Mouse (Mus musculus) left cerebral cortex, postnatal 4 days (tissue): ENCODE data around the gene Smoc2. TPM values are rescaled to one million over a fixed set of nuclear protein-coding genes. Genes with fewer than 3 reads are reported as not detected.

Source experiments
- DNase-seq: peaks from one replicate; pipeline ENCODE4 v3.0.0-alpha.2; 2022
- intact Hi-C: fragments of 180-260 bp; cut with DNase I; formaldehyde crosslinking; loops from one replicate; pipeline ENCODE4 v1.15.1; 2025
- total RNA-seq, 2 experiments: library from RNA; stranded (reverse); gene quantifications; 2 replicates each; pipeline ENCODE4 v1.2.3; 2021

Smoc2 gene
- total RNA-seq, 2 experiments from 2014 or later: 3.6 to 4.1 TPM

DNA sequence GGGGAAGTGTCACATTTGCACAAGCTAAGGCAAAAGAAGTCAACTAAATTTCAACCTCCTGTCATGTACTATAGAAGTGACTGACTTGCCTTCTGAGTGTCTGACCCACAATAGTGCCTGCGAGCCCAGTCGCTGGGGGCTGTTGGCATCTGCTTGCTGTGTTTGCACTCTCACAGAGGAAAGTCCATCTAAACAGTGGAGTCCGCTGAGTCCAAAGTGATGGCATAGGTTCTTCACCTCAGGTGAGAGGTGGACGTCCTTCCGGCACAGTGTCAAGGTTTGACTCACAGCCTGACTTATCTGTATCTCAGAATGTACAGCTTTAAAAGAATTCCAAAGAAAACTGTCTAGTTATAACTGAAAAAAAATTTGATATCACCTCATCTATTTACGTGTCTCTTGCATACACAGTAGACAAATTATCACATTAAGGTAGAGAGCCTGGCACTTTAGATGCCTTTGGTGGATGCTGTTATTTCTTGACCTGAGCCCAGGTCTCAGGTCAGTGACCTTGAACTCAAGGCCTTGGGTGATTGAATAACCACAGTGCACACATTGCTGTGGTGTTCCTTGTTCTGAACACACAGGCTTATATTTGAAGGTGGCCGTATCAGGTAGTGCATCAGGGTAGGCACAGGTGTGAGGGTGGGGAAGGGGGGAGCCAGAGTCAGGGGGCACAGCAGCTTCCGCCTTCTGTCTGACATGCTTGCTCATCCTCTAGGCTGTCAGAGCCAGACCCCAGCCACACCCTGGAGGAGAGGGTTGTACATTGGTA lies 119.5 kb downstream of the Smoc2 start:
- intact Hi-C loops: no loop called here
- no peak for DNase-seq

DNA sequence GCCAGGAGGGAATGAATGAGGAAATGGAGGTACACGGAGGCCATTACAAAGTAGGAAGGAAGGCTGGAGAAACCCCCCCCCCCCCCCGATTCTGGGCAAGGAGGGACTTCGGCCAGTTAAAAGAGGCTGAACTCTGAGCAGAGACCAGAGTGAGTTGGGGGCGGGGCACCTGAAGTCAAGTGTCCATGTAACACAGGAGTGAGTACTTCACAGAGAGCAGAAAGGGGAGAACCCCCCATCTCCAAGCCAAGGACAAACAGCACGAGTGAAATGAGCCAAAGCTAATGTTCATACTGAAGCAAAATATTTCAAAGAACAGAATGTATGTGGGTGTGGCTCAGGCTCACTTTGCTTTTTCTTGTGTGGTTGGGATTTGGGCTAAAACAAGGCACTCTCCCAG lies 121.7 kb downstream of the Smoc2 start:
- intact Hi-C loops: no loop called here
- no peak for DNase-seq

DNA sequence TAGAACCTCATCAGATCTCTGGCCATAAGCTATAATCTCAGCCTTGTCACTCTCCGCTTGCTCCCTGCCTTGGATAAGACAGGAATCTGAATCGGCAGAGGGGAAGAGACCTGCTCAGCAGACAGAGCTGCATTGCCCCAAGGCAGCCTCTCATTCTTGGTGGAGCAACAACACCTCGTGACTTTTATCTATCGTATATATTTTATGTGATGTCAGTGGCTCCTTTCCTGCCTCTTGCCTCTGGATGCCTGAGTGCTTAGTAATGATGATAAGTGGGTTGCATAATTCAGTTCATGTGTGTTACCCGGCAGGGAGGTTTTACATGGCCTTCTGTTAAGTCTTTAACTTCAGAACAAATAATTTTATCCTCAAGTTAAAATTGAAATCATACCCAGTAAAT lies 128.6 kb downstream of the Smoc2 start:
- intact Hi-C loops: no loop called here

DNA sequence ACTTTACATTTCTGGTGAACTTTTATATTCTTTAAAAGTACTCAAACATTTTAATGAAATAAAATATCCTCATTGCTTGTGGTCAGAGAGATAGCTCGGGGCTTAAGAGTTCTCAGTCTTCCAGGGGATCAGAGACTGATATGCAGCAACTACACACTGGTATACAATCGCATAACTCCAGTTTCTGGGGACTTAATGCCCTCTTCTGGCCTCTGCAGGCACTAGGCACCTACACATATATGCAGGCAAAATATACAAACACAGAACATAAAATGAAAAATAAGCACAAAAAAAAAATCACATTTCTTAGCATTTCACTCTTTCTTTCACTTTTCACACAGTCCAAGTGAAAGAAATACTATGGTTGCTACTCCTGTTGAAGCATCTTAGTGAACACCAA lies 133.2 kb downstream of the Smoc2 start:
- DNase-seq: no peak
- intact Hi-C loops: no loop called here

More for the DNA sequence above, 128.6 kb downstream of the Smoc2 start:
- DNase-seq: no peak

DNA sequence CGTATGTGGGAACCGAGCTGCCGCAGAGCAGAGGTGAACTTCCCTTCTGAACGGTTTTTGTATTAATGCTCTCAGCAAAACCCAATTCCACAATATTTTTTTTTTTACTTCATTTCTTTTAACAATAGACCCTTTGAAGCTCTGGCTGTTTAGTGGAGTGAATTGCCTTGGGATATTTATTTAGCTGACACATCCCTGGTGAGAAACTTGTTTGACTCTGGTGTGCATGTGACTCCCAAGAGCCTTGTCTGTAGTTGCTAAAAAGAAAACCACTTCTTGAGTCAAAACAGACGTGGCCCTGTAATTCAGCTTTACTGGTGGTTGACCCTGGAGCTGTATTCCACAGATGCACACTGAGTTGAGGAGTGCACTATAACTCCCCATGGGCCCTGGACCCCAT lies 135.2 kb downstream of the Smoc2 start:
- no peak for DNase-seq
- intact Hi-C loops: no loop called here

DNA sequence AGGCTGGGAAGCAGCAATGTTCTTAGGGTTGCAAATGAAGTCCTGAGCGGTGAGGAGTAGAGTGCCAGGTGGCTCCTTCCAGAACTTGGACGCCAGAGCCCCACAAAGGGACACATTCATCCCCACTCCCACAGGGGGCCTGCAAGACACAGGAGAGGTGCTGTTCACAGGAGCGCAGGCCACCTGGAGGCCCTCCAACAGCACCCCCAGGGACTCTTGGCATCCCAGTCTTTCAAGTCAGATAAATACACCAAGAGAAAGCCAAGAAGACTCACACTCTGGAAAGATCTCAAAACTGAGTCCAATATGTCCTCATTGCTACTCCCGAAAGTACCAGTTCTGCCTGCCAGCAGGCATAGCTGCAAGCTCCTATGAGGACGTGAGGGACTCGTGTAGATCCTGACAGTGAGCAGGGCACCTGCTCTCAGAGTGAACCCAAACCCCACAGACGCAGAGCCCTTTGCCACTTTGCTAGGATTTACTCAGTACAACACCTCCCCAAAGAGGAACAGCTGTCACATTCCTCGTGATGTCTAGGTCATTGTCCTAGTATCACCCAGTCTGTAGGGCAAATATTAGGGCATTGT lies 141.2 kb downstream of the Smoc2 start:
- intact Hi-C loops: no loop called here
- DNase-seq: peak; percentile 38

DNA sequence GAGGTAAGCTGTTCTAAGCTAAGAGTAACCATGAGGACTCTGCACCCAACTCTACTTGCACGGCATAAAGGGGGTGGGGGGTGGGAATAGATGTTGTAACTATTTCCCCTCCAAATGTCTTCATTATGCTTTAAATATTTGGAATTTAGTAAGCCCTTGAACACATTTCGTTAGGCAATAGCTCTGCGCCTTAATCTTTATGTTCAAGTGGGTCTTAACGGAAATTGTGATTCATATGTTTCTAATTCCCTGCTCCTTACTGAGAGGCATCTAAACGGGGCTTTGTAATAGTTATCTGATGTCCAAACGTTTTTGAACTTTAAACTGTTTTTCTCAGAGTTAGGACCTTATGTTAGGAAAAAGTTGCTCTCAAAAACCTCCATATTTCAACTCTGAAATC lies 147.2 kb downstream of the Smoc2 start:
- DNase-seq: no peak
- intact Hi-C loops: no loop called here

DNA sequence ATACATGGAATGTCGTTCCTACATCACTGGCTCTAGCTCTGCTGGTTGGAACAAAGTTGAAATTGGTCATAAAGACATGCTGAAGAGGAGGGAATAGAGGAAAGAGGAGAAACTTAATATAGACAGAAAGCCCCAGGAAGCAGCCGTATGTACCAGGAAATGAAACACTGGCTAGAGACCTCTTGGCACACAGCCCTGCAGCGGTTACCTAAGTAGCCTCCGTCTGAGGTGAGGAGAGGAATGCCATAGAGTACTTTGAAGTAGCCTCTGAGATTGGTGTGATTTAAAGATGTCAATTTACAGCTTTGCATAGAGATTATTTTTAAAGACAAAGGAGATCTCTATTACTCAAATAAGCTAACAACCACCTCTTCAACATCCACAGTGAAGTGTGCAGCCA lies 155.4 kb downstream of the Smoc2 start:
- intact Hi-C loops: no loop called here
- DNase-seq: no peak

DNA sequence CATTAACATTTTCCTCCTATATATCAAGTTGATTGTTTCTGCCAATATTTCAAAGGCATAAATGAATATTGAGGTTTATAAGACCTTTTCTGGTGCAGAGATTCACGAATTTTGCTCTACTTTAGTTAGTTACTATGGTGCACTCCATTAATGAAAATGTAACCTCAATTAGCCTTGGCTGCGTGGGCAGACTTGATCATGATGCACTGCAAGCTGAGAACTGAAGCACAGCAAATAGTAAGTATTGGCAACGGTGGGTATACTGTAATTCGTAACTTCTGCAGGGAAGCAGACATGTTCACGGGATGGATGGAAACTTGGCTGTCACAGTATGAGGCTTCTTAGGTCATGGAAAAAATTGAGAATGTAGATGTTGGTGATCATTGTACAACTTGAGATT lies 166.3 kb downstream of the Smoc2 start:
- intact Hi-C loops: no loop called here
- no peak for DNase-seq

DNA sequence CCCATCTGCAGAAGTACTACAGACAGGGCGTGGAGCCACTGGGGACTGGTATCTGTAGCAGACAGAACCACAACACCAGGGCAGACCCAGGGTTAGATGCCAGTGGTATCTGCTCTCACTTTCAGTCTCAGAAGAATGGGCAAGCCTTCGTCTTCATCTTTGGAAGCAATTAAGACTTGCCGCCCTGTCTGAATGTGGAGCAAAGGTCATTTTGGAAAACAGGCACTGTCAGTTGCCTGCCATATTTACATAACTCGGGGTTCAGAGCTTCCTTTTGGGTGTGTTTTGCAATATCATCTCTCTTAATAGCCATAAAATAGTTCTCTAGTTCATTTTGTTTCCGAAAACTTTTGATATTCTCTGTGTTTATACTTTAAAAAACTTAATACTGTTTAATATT lies 168.0 kb downstream of the Smoc2 start:
- intact Hi-C loops: no loop called here

More for the DNA sequence above, 168.0 kb downstream of the Smoc2 start:
- no peak for DNase-seq

Other genes with a start within 250 kb of the Smoc2 start
- not detected for gene Gm7358, start 220.0 kb upstream of the Smoc2 start, total RNA-seq
- 10 to 100 TPM in 1 of 2 experiments, 1 to 10 TPM in 1; 9.4 to 13.1 TPM for gene Dact2, start 75.2 kb upstream of the Smoc2 start, total RNA-seq